Mouse (Mus musculus): ENCODE results near the gene Sbno2.

Gene Sbno2

GRCm38 (mm10) chr10:80014484-80015290, 90.7 kb downstream of the Sbno2 start:
- no peak for DNase-seq

- DNase-seq, result no peak
Measured at GRCm38 (mm10) chr10:80013609-80014008, 91.8 kb downstream of the Sbno2 start.

GRCm38 (mm10) chr10:80011740-80012139, 93.6 kb downstream of the Sbno2 start:
- DNase-seq, result no peak

All from cerebellum, postnatal 25 days (tissue).